Mouse (Mus musculus) urinary bladder, postnatal 4 days (tissue): ENCODE measurements around the gene Atp6v0a1.
A peak's percentile ranks its signal among the peaks of the same experiment; 100 is the strongest.
"Not testable (repeated sequence)": the region's sequence is repeated elsewhere in the genome, so short reads cannot be mapped to it uniquely, and the experiment has no call there.

Experiments used
- DNase-seq, 2 experiments: peaks; one replicate each; pipeline ENCODE4 v3.0.0; 2021 to 2022; ENCODE audit warnings: low spot score in 2 of 2

The Atp6v0a1 gene

DNA sequence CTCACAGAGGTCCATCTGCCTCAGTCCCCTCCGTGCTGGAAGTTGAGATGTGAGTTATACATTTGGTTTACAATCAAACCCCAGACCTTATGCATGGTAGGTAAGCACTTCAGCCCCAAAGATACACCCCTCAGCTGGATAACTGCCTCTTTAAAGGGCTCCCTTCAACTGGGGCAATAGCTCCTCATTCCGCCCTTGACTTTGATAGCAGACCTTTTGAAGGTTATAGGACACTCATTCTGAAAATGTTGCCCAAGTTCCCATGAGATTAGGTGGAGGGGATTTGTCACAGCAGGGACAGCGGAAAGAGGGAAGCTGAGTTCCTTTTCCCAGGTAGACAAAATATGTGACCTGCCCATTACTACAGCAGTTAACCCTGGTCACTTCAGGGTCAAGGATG lies 28.0 kb upstream of the Atp6v0a1 start:
- DNase-seq: no peak

DNA sequence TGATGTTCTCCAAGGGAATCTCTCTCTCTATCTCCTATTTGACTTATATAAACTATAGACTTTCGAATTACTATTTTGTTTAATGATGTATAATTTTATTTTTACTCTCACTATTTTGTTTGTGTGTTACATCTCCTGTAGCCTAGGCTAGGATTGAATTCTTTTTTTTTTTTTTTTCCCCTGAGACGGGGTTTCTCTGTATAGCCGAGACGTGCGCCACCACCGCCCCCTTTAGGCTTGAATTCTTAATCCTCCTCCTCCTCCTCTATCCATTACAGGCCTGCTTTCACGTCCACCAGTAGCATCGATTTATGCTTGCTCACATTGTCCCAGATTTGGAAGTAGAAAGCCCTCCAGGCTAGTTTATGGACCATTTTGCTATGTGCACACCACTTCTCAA lies 27.2 kb upstream of the Atp6v0a1 start:
- no peak for DNase-seq

DNA sequence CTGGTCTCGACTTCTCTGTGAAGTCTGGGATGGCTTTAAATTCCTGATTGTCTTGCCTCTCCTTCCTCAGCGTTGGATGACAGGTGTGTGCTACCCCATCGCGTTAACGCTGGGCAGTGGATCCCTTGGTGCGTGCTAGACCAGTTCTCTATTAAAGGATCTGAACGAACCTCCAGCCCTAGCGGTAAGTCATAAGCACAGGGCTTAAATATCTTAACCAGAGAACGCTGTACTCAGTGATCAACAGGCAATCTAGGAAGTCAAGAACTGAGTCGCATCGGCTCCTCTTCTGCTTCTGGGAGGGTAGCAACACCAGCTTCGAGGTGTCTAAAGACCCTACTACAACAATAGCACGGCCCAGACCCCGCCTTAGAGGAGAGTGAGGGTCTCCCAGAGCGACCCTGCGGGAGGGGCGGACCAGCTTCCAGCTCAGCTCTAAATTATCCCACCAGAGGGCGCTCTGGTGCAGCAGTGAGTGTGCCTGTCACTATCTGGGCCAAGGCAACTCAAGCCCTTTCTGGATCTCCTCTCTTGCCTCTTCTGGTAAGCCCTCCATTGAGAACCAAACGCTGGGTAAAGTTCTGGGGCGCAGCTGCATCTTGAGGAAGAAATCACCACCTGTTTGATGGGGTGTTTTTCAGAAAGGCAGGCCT lies 26.0 kb upstream of the Atp6v0a1 start:
- DNase-seq: peak; percentile 70 to 85

DNA sequence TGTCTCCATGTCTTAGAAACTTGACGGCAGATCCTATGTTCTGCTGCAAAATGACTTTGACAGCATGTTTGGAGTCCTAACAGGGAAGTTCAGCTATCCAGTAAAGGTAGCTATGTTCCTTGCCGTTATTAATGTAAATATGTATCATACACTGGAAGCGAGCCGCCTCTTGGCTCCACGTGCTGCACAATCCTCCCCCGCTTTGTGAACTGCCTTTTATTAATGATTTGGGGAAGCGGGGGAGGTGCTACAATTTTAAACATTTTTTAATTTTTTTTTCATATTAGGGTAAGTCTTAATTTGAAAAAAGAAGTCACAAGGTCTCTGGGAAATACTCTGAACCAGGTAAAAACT lies 25.5 kb upstream of the Atp6v0a1 start:
- no peak for DNase-seq

DNA sequence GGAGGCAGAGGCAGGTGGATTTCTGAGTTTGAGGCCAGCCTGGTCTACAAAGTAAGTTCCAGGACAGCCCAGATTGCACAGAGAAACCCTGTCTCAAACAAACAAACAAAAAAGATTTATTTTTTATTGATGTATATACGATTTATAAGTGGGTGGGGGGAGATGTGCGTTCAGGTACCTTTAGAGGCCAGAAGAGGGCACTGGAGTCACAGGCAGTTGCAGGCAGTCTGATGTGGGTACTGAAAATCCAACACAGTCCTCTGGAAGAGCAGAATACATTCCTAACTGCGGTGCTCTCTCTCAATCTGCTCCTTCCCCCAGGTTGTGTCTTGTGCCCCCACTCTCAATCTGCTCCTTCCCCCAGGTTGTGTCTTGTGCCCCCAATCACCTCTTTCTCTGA lies 23.6 kb upstream of the Atp6v0a1 start:
- DNase-seq: no peak

DNA sequence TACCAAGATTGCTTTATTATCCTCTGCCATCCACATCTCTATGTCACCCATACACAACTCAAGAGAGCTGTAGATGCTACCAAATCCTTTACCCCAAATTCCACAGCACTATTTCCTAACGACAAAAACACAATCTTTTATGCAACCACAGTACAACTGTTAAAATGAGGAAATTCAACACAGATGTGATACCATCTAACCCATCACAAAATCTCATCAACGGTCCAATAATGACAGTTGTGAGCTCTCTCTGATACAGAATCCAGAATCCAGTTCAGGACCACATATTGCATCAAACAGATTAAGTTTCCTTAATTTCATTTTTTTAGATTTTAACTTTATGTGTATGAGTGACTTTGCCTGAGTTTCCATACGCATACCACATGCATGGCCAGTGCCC lies 20.6 kb upstream of the Atp6v0a1 start:
- DNase-seq: no peak

DNA sequence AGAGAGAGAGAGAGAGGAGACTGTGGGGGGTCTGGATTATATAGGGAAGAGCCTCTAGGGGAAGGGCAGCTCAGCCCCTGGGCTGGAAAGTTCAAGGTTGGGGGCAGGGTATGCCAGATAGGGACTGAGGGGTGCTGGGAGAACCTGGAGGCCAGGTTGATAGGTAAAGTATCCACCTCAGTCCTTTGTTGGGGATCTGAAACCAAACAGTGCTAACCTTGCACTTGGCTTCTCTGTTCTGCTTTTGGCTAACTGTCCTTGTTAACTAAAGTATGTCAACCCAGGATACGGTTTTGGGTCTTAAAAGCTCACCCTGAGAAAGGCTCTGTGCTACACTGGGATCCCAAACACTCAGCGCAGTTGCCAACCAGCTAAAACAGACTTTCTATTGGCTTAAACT lies 19.6 kb upstream of the Atp6v0a1 start:
- DNase-seq: no peak

DNA sequence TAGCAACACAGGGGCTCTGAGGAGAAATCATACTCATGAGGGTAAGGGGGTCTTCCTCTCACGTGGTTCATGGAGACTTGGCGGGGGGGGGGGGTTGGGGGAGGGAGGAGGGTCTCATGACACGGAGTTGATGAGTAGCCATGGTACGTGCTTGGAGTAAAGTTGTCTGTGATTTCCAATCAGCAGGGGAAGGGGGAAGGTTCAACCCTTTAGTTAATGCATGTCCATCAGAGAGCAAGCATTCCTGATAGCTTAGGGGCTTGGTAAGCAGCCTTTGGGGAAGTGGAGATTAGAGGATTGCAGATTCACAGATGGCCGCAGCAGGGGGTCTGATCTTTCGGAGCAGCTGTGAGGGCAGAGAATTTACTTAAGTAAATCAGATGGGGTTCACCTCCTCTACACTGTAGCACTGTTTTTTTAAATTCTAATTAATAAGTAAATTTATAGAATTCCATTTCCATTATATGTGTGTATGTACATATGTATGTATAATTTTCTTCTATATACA lies 18.2 kb upstream of the Atp6v0a1 start:
- DNase-seq: no peak

DNA sequence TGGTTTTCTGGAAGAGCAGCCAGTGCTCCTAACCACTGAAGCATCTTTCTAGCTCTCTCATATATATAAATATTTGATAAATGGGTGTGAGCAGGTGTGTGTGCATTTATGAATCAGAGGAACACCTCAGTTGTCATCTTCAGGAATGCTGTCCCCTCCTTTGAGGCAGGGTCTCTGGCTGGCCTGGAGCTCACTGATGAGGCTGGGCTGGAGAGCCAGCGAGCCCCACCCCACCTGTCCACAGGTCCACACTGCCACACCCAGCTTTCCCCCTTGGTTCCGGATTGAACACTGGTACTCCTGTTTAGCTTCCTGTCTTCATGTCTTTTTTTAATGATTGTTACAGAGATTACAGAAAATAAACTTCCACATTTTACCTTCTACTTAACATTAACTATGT lies 15.8 kb upstream of the Atp6v0a1 start:
- DNase-seq: no peak

DNA sequence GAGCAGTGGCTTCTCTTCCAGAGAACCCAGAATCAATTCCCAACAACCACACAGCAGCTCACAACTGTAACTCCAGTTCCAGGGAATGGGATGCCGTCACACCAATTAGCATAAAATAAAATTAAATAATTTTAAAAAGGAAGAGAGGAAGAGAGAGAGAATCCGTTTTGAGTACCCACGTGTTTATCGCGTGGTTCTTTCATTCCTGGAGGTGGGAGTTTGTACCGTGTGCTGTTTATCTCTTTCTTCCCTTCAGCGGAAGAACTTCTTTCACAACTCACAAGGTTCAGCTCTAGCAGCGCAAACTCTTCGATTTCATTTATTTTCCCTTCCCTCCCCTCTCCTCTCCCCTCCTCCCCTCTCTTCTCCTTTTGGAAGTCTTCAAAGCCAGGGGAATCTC lies 15.0 kb upstream of the Atp6v0a1 start:
- DNase-seq: no peak

DNA sequence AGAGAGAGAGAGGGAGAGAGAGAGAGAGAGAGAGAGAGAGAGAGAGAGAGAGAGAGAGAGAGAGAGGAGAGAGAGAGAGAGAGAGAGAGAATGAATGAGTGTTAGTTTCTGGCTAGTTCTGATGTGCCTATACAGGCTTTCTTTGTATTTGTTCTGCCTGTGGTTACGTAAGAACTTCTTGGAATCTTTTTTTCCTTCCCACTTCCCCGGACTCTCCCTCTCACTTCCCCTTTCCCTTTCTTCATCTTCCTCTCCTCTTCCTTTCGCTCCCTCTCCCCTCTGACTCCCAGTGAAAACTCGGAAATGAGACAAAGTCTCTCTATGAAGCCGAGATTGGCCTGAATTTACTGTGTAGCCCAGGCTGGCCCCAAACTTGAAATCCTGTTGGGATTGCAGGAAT lies 14.6 kb upstream of the Atp6v0a1 start:
- no peak for DNase-seq

DNA sequence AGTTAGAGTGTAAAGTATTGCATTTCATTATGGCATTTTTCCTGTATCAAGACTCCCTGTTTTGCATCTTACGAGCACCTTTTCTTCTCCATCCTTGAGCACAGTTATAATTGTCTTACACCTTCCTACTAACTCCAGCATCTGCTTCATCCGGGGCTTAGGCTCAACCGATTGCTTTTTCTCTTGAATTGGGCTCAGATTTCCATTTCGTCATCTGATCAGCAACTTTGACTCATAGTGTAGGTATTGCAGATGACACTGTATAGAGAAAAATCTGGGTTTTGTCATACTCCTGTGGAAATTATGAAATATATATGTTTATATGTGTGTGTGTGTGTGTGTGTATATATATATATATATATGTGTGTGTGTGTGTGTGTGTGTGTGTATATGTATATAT lies 12.8 kb upstream of the Atp6v0a1 start:
- no peak for DNase-seq

DNA sequence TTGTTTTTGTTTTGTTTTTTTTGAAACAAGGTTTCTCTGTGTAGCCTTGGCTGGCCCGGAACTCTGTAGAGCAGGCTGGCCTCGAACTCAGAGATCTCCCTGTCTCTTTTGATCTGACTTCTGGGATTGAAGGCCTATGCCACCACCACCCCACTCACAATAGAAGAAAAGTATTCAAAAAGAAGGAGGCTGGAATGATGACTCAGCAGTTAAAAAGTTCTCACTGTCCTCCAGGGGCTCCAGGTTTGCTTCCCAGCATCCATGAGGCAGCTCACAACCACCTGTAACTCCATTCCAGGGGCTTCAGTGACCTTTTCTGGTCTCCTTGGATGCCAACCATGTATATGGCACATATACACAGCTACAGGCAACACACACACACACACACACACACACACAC lies 10.4 kb upstream of the Atp6v0a1 start:
- no peak for DNase-seq

DNA sequence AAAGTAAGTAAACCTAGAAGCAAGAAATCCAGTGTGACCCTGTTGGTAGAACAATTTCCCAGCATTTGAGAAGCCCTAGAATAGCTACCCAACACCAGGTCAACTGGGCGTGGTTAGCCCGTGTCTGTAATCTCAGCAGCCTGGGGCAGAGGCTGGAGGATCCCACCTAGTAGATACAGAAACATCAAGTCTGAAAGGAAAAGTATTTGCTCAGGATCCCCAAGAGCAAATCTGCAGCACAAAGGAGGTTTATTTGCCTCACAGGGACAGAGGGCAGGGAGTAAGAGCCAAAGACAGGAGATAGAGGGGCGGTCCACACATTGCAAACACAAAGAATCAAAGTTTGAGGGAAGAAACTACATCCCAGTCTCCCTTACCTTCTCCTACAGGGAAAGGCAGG lies 10.0 kb upstream of the Atp6v0a1 start:
- no peak for DNase-seq

DNA sequence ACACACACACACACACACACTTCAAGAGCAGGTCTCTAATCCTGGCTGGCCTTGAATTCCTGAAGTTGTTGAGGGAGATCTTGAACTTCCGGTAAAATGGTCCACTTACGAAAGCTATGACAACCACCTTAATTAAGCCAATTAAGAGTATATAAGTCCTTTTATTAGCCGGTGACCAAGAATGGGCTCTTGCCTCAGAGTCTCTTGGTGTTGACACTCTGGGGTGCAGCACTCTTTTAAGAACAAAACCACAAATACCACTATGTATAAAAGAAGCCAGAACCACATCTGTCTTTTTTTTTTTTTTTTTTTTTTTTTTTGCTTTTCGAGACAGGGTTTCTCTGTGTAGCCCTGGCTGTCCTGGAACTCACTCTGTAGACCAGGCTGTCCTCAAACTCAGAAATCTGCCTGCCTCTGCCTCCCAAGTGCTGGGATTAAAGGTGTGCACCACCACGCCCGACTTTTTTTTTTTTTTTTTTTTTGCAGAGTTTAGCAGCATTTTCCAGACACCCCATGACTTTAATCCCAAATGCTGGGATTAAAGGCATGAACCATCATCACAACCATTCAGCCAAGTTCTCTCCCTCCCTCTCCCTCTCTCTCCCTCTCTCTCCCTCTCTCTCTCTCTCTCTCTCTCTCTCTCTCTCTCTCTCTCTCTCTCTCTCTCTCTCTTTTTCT lies 7.2 kb upstream of the Atp6v0a1 start:
- DNase-seq: not testable (repeated sequence)

DNA sequence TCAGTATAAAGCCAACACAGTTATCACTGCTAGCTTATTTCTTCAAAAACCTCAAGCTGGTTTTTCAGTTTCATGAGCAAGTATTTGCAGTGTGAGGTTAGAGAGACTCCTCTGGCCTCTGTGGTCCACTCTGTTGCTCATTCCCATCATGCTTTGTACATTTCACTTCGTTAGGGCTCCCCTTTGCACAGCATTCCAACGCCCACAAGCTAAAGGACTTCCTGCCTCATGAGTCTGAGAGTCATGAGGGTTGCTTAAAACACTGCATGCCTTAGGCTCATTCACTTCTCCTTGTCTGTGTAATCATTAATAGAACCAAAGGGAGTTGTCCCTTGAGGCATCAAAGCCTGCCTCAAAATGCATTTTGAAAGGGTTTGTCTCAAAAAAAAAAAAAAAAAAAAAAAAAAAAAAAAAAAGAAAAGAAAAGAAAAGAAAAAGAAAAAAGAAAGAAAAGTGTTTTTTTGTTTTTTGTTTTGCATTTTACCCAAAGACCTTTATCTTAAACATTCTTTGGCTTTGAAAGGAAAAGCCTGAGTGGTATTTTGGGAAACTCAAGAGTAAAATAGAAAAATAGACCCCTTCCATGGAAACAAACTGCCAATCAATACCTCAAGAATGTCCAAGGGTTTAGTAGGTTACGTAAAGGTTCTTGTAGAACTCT lies 6.1 kb upstream of the Atp6v0a1 start:
- no peak for DNase-seq

DNA sequence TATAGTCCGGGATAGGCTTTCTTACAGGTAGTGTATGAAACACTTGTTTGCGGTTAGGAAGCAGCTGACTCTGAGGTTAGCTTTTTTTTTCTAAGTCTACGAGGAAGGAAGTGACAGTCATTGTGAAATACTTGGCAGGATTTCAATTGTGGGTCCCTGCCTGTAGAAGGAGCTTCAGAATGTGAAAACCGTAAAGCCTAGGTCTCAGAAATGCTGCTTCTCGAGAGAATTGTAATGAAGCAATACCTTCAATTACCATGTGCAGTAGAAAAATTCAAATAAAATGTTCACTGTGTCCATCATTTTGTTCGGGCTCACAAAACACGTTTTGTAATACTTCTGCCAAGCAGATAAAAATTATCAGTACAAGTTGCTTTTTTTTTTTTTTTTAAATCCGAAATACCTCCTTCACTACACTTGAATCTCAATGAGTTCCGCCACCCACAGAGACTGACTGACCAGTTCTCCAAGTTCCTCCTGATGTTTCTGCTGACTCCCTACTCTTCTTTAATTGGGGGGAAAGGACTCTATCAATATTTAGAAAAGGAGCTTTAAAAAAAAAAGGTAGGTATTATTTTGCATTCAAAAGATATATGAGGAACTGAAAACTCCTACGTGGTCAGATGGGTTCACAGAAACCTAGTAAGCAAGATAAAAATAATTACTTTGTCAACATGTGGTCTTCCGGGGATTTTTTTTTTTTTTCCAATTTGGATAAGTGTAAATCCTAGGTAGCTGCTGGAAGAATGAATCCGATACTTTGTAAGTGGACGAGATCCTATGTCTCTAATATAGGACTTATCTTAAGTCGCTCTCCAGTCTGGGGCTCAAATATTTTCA lies 826 bp upstream of the Atp6v0a1 start:
- no peak for DNase-seq

DNA sequence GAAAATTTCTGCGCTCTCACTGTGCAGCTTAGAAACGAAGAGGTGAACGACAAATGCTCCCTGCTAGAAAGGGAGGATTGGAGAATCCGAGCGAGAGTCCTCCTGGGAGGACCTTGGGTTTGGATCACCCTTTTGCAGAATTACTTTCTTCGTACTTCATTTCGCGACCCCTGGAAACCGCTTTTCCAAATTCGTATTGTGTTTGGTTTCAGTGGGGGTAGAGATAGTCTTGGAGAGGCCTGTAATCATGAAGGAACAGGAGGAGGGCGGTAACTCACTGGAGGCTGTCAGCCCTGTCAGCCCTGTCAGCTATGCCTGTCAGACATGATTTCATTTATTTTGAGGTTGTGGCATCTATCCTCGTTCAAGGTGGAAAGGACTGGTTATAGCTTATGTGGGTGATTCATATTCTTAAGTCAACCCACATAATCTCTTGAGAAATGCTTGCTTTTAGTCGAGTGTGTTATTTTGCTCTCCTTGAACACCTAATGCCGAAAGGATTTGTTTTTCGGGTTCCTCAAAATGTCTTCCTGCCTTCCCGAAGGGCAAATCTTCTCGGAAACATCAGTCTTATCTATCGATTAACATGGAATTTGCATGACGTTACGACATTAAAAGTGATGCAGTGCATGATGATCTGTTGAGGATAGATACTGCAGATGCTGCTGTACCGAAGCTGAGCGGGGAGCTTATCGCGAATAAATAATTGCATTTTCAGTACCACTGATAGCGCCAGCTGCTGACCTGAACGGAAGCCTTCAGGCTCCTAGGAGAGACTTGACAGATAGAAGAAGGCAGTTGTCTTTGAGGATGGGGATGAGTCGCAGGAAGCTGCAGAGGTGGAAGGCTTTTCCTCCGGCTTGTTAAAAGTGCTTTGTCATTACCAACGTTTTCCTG lies 884 bp downstream of the Atp6v0a1 start:
- DNase-seq: no peak

DNA sequence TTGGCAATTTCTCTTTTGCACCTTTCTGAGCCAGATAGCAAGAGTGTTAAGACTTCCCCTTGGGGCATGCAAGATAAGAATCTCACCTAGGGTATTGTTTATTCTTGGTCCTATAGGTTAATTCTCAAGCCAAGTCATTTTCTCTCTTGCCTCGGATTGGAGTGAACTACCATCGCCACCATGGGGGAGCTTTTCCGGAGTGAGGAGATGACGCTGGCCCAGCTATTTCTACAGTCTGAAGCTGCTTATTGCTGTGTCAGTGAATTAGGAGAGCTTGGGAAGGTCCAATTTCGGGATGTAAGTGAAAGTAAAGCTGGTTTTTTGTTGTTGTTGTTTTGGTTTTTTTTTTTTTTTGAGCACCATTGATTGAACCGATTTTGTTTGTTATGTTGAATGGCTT lies 2.4 kb downstream of the Atp6v0a1 start:
- DNase-seq: no peak

DNA sequence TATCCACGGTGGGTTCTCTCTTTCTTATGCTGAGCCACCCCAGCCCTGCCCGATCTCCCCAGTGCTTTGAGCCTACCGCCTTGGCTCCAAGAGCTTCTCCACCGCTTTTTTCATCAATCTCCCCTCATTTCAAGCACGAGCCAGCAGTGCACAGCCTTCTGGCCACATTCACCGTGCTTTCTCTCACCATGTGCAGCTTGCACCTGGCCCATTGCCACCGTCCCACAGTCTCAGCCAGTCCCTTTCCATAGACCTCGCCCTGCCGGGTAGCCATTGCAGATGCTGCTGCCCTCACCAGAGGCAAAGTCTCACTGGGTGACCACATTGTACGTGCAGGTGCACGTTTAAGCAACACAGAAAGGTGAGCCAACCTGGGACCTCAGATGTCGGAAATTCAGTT lies 14.1 kb downstream of the Atp6v0a1 start:
- no peak for DNase-seq

DNA sequence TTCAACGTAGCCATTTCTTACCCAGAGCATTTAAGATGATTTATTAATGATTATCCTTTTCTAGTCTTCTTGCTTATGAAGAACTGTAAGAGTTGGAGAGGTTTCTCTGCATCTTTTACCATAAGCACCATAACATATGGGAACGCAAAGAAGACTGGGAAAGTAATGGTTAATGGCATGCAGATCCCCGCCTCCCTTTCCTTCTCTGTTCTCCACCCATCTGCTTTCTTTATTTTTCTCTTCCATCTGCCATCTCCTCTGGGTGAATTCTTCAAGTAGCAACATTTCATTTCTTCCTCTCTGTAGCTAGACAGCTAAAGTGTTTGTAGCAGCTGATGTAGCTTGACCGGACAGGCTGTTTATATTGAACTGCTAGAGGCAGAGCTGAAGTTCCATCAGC lies 14.7 kb downstream of the Atp6v0a1 start:
- no peak for DNase-seq
